Mouse (Mus musculus): ENCODE data around the gene Fam120a.

GRCm38 (mm10) chr13:48994903-48995302 is 27.1 kb upstream of the Fam120a start:
- no peak for TF ChIP-seq EP300 (optimal IDR thresholded peaks at IDR 0.05)
- no peak for TF ChIP-seq CTCF (IDR thresholded peaks at IDR 0.05; ENCODE audit: low read depth)

All from stomach, postnatal 0 days (tissue).